Mouse (Mus musculus): ENCODE results near the gene Ldlrad3.
A peak's percentile ranks its signal among the peaks of the same experiment; 100 is the strongest.

Ldlrad3 gene

DNA sequence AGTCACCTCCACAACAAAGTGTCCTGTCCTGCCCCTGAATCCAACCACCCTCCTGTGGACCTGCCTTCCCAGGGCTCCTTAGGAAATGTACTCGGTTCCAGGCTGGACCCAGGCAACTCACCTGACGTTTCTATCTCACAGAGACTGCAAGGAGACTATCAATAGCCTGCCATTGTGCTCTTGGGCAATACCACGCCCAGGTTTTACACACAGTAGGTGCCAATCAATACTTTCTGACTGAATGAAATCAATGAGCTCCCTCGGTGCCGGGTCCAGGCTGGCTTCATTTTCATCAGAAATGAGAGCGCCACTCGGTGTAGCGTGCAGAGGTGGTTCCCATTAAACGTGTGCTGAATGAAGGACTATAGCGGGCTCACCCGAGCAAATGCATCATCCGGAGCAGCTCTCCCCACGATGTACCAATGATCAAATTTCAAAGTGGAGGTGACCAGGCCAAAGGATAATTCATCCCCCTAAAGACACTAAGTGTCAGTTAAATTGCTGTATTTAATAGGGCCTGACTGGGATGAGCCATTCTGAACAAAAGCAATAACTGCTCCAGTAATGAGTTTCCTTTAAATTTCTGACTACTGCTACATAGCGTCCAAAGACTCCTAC is 43.4 kb downstream of the Ldlrad3 start:
- DNase-seq = no peak

DNA sequence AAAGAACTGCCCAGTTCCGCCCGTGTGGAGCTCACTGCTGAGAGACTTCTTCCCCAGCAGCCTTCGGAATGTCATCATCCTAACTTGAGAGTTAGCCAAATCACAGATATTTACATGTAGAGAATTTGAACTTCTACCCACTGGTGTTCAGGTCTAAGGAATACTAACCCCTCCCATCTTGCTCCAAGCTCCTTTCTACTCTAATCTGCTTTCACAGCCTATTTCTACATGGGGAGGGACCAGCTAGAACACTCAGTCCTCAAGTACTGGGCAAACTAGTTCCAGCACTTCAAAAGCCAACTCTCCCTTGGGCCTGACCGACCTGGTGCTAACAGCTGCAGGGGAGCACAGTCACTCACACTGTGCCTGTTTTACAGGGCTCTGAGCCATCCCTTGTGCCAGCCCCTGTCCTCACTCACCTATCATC is 44.0 kb downstream of the Ldlrad3 start:
- no peak for DNase-seq

DNA sequence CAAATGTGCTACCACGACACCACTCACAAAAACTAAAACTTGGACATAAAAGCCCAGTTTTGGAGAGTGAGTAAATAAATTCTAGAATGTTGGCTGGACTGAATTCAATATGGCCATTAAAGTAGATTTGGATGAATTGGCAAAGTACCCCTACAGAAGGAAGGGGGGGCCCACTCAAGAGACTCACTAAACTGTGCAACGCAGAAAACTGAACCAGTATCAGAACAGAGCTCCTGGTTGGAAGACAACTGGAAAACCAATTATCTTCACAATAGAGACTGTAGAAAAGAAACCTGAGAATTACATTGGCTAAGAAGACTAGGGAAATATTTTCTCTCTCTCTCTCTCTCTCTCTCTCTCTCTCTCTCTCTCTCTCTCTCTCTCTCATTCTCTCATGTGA is 45.0 kb downstream of the Ldlrad3 start:
- no peak for DNase-seq

DNA sequence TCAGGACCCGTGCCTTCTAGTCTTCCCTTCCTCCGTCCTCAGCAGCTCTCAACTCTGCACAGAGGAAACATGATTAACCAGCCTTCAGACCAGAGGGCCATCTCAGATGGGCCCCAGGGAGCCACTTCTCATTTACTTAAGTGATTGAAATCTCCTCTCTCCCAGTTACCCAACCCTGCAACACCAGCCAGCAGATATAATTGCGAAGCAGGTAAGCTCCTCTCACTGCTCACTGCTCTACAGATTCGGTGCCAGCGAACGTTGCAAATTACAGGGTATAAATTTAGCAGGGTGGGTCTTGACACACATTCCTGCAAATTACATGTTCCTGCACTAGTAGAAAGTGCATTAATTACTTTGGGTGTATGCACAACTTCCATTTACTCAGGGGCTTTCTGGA is 48.3 kb downstream of the Ldlrad3 start:
- no peak for DNase-seq

DNA sequence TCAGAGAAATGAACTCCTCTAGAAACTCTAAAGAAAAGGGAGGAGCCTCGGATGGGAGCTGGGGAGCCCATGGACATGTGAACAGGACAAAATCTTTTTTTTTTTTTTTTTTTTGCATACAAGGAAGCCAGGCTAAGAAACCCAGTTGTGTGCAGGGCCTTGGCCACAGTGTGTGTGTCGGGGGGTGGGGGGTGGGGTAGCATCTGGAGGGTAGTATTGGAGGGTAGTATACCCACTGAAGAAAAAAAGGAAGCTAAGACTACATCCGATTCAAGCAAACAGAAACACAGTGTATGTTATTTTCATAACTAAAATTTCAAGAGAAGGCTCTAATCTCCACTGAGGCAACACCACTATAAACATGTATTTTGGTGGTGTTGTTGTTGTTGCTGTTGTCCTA is 50.0 kb downstream of the Ldlrad3 start:
- DNase-seq = no peak

DNA sequence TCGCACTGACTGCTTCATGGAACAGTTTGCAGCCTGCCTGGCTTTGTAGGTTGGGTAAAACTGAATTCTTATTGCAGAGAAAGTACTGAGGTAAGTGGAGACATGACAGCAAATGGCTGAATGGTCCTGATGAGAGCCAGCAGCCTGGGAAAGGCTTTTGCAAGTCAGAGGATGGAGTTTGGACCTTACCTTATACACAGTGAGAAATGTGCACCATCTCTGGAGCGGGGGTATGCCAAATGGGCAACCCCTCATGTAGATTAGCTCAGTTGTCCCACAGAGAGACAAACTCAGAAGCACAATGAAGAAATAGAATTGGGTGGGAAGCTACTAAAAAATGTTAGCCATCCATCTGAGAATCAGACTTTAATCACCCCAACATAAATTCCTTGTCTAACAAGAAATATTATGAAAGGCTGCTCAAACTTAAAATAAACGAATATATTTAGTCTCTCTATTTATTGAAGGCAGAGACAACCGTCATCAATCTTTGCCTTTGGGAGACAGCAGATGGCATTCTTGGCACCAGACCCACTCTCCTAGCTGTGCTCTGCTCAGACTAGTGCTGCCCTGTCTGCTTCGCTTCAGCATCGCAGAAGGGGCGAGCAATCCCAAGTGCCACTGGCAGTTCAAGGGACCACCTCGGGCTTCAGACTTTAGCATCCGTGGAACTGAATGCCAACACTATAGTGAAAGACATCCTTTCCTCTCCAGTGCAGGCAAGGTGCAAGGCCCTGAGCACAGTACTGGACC is 51.5 kb downstream of the Ldlrad3 start:
- no peak for DNase-seq

DNA sequence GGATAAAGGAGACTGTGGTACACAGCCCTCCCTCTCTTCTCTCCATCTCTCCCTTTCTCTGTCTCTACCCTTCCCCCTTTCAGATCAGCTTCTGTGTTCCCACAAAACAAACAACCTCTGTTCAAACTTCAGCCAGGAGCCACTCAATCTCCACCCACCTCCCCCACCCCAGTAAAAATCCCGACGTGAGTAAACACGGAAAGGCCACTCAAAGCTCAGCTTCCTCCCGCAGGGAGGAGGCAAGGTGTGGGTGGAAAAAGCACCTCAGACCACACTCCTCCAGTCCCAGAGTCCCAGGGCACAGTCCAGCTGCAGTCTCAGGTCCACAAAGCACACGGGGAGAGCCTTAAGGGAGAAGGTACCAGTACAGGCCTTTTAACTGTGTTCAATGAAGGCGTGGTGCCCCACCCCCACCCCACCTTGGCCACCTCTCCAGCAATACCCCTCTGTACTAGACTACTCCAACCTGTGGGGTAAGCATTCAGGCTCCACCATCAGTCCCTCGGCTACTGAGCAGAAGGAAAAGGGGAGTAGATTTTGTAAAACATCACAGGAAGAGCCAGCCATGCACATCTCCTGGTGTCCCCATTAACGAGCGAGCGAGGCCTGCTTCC is 53.1 kb downstream of the Ldlrad3 start:
- no peak for DNase-seq

DNA sequence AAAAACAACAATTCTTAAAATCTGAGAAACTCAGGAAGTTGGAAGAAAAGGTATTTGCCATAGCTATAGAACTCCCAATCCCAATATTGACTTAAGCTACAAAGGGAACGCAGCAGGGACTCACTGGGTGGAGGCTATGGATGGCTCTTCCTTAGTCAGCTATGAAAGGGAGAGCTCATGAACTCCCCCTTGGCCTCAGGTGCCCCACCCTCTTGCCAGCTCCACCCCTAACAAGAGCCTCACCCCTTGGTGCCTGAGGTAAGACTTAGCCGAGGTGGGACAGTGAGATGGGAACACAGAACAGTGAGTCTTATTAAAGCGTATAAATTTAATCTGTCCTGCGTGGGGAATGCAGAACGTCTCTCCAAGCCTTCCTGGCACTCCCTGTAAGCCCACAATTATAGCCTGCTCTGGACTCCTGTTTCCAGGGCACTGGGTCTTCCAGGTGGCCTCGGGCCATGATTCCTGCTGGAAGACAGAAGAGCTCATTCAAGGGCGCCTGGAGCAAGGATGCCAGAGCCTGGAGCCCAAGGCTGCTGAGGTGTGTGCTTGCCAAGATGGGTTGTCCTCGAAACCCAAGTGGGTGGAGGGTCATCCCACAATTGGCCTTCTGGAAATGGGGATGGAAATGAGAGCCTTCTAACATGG is 55.9 kb downstream of the Ldlrad3 start:
- no peak for DNase-seq

DNA sequence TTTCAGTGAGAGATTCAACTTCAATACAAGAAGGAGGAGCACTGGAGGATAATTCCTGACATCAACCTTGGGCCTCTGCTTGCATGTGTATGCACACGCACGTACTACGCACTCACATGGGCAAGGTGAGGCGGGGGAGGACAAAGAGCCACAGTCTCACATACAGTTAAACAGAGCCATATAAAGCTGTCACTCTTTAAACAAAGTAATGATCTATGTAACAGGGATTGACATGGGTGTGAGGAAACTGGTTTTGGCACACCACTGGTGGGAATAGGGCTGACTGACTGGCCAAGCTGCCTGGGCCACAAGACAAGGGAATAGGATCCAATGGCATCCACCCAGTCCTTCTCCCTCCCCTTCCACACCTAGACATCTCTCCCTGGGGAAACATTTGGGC is 57.0 kb downstream of the Ldlrad3 start:
- no peak for DNase-seq

DNA sequence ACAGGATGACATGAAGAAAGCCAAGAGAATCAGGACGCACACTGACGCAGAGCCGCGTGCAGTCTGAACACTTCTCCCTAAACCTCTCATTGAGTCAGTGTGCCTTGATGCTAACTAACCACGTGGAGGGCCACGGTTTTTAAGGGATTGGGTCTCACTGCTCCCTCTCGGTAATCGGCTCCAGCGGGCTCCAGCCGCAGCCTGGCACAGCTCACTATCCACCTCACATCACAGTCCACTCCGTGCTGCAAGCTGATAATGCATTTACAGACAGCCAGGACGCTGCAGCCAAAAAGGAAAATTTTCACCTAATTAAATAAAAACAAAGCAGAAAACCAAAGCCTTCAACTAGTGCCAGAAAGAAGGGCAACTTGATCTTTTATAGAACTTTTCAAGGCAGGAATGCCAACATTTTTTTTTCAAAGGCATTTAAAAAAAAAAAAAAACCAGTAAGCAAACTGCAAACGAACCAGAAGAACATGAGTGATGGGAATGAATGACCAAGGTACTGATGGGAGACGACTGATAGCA is 57.6 kb downstream of the Ldlrad3 start:
- no peak for DNase-seq

DNA sequence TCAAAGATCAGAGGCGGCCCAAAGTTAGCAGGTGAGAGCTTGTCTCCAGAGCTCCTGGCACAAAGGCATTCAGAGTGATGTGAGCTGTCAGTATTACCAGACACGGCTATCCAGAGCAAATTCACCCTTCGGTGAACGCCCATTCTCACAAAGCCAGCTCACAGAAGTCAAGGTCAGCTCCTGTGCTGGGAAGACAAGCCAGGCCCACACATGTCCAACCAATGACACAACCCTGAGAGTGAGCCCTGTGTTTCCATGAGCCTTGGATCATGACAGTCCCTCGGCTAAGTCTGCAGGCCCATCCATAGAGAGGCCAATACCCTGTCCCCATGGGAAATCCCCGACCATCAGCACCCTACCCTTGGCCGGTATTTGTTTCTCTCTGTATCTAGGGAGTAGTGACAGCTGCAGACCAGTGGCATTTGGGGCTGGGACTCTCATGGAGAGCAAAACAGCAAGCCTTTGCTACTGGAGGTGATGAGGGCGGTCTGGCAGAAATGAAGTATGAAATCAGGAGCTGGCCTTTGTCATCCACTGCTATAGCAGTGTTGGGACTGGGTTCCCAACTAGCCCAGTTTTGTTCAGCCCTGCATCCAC is 58.3 kb downstream of the Ldlrad3 start:
- no peak for DNase-seq

DNA sequence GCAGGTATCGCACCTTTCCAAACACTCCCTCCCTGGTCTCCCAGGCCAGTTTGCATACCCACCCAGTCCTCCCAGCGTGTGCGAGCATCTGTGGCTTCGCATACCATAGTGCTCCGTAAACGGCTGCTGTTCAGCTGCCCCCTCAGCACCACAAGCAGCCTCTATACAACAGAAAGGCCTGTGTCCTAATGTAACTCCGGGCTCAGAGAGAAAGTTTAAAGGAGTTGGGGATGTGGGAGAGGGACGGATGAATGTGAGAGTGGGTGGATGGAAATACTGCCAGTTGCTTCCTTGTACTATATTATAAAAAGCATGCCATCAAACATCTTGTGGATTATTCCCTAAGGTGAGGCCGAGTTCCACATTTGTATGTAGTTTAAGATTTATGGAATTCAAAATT is 59.0 kb downstream of the Ldlrad3 start:
- DNase-seq = no peak

DNA sequence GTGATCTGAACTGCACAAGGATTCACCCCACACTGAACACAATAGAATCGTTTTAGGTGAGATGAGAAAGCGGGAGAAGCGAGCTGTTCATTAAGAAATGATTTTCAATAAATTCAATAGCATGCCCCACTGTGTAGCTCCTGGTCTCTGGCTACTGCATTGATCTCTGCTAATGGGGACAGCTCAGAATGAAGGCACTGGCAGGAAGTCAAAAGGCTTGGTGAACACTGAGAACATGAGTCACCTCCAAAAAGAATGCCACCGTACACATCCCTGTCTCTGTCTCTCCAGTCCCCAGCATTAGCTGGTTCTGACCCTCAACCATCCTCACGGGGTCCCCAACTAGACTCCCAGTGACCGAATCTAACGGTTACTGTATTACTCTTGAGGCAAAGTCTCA is 60.1 kb downstream of the Ldlrad3 start:
- no peak for DNase-seq

DNA sequence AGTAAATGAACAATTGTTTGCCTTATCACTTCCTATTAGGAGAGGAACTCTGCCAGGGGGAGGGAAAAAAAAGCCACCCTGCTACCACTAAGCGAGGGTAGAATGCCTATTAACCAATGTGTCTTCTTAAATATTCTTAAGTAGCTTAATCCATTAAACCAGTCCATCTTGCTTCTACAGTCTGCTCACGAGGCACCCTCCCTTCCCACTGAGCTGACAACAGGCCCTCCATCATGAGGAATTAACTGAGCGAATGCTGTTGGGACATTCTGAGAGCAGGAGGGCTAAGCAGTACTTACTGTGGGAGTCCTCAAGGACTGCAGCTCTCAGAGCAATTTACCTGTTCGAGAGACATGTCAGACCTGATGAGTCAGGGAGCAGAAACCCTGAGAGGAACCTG is 61.1 kb downstream of the Ldlrad3 start:
- no peak for DNase-seq

DNA sequence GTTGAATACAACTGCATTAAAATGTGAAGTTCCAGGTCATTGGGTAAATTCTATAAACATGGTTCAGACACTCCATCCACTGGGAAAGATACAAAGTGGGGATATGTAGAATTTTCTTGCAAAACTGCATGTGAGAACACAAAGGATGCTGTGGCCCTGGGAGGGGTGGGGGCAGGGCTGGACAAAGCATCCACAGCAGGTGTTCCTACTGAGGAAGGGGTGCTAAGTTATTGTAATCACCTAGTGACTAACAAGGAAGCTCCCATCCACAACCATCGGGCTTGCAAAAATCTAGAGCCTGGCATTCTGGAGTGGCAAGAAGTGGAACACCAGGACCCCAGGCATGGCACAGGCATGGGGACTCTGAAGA is 64.1 kb downstream of the Ldlrad3 start:
- DNase-seq = peak; percentile 31

DNA sequence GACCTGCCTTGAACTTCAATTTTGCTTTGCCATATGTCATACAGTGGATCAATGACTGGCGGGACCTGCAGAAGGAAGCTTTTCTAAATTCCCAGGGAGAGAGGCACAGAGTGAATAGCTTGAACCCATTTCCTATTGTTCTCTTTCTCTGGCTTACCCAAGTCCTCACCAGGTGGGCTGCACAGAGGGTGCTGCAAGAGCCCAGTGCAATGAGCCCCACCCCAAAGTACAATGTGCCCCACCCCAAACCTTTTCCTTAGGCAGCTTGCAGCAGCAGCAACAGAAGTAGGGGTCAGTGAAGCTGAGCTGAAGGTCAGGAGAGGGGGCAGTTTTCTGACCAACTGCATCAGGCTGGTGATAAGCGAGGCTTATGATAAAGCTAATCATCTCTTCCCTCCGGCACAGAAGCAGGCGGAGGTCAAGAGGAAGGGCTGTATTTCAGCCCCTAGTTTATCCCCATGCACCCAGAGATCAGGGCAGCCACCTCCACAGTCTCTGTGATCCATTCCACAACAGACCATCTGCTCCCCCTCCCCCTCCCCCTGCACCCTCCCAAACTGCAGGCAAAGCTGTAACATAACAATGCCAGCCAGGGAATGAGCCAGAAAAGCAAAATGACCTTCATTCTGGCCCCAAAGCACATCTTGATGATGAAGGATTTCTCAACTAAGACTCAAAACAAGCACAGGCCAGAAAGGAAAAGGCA is 64.6 kb downstream of the Ldlrad3 start:
- DNase-seq = no peak

DNA sequence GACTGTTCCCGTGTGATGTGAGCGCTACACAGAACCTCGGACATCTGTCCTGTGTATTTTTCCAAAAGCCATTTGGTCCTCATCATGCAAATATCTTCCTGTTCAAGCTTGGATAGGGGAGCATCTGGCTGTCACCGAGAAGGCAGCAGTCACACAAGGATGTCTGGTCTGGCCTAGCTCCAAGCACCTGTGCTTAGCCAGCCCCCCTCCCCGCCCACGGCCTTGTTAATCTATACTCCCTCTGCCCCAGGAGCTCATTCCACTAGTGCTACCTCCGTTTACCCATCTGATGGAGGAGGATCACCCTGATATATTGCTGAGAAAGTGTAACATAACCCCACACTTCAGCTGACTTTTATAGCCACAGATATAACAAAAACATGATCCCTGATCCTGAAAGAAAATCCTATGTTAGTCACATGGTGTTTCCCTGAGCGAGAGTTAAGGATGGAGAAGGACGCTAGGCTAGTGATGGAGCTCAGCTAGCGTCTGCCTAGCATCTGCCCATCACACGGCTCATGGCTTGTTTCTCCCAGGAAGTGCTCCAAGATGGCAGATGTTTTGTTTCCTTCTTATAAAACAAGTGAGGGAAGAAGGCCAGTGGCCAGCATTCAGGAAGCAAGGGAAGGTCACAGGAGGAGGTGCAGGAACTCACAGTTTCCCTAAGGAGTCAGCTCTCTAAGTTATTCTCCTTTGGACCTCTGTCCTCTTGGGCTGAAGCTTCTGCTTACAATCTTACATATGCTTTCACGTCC is 66.3 kb downstream of the Ldlrad3 start:
- DNase-seq = peak; percentile 34

DNA sequence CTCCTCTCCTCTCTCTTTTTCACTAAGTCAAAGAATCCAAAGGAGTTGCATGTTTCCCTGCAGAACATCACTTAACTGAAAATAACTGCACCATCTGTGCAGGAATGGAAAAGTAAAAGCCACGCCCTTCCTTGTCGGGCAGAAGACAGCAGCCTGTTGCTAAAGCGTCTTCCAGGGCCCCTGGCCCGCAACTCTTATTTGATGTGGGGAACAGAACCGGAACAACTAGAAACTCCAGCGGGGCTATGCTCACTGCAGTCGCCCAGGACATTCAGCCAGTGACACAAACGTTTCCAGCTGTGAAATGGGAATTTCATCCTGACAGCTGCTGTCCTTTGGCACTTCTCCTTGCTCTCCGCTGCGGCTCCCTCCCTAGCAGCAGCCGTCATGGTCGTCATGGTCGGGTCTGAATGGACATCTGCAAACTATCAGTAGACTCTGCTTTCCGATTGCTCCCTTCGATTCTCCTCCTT is 67.2 kb downstream of the Ldlrad3 start:
- peak; percentile 52 for DNase-seq

DNA sequence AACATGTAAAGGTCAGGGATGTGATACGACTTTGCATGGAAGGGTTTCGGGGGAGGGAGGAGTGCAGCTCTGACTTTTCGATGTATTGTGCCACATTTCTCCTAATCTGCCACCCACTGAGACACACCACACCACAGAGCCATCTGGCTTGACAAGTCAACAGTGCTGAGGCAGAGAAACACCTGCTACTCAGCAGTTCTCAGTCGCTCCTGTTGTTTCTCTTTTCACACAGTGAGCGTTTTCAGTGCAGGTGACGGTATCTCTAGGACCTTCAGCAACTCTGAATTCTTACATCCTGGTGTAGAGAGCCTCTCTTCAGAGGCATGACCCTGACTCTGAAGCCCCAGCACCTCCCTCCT is 68.8 kb downstream of the Ldlrad3 start:
- peak; percentile 61 for DNase-seq

DNA sequence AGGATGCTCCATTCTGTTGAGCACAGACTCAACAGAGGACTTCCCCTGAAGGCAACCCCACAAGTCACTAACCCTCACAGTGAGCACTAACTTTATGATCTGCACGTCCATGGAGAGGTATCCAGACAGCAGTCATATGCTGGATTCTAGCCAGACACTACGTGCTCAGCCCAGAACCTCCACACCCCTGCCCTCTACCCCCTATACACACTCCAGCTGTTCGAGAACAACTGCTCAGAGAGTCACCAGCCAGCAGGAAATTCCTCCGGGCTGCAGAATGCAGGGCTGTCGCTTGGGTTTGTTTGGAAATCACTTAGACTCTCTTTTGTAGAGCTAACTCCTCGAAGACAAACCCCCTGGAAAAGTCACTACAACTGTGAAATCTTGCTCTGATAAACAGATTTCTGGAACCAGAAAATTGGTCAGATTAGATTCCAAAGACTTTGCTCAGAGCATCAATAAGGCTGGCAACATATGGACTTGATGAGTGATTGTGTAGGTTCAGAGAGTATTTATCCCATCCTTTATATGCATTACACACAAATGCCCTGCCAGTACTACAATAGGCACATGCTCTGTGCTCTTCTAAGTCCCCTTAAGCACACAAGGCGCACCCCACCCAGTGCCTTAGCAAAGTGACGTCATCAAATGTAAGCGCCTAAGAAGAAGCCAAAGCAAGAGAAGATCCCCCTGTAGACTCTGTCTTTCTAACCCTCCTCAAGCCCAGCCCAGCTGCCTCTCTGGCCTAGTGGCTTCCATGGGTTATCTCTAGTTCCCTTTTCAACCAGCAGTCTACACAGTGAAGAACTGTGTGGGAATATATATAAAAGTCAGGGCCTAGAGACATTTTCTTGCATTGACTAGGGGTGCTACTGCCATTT is 69.4 kb downstream of the Ldlrad3 start:
- peak; percentile 45 for DNase-seq

DNA sequence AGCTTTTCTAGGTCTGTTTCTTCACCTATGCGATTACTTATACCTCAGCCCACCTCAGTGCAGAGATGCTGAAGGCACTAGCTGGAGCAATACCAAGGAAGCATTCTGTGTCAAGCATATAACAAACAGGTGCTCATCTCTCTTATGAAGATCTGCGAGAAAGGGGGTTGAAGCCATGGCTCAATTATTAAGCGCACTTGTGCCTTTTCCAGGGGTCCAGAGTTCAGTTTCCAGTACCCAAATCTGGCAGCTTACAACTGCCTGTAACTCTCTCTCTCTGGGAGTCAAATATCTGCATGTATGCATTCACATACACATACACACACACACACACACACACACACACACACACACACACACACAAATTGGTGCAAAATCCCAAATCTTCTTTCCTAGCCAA is 72.4 kb downstream of the Ldlrad3 start:
- no peak for DNase-seq
